Mouse (Mus musculus): ENCODE results near the gene Ccng1. TPM values are rescaled to one million over a fixed set of nuclear protein-coding genes. Genes with fewer than 3 reads are reported as not detected.

Gene Ccng1
- polyA plus RNA-seq (2017; shearing (Covaris generic)): 145 TPM

DNA sequence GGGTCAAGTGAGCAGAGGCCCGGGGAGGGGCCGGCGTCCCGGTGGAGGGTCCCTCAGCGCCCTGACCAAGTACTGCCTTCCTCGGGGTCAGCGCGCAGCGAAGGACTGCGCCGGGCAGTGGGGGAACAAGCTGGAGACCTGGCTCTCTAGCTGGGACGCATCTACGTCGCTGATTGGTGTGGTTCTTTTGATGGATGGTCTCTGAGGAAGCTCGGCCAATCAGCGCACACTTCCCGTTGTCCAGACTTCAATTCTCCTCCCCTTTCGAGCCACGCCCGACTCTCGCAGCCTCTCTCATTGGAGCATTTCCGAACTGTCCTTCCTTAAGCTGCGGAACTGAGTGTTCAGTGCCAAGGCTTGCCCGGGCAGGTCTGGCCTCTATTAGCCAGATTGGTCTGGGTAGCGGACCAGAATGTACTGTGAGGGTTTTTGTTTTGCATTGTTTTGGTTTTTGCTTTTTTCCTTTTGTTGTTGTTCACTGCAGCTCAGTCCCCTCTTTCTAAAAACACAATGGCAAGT, at the start of gene Ccng1:
Ccng1 (minus strand) TSS at position 203 of the 519 bp plus-strand sequence.

DNA sequence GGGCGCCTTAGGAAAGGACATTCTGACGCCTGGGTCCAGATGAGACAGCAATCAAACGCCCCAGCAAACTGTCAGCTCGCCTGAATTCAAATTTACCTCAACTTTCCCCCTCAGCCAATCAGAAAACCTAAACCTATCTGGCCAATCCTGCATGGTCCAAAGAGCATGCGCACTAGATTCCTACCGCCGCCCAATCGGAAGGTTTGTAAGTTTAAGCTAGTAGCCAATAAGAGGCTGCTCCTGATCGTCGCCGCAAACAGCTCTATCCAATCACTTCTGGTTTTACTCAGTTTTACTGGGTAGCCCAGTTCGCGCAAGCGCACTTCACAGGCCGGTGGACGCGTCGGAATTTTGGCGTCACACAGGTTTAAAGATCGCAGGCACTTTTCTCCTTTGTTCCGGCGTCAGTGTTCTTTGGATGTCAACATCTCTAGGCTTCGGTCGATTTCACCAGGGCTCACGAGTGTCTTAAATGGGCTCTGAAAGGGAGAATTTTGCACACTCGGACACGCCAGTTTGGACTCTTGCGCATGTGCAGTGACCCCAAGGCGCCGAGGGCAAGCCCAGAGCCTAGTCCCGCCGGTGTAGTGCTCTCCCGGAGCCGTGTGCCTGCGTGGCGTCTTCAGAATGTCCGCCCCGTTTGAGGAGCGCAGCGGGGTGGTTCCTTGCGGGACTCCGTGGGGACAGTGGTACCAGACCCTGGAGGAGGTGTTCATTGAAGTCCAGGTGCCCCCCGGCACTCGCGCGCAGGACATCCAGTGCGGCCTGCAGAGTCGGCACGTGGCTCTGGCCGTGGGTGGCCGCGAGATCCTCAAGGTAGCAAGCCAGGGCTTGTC, 21.6 kb downstream of the Ccng1 start, which contains the start of the genes Hmmr and Nudcd2:
Hmmr (minus strand) TSS at position 84 of the 836 bp plus-strand sequence.
Nudcd2 (plus strand) TSS at position 329 of the 836 bp plus-strand sequence.

Other genes with a start within 250 kb of the Ccng1 start
- 244 TPM for gene Mat2b, start 60.1 kb downstream of the Ccng1 start, polyA plus RNA-seq (2017; shearing (Covaris generic))
- gene Hmmr, start 21.9 kb downstream of the Ccng1 start, polyA plus RNA-seq (2017; shearing (Covaris generic)): 2.0 TPM
- gene Nudcd2, start 21.6 kb downstream of the Ccng1 start, polyA plus RNA-seq (2017; shearing (Covaris generic)): 53.5 TPM

Data from CD4-positive, CD25-positive, alpha-beta regulatory T cell (primary cell).